Mouse (Mus musculus) retina, postnatal 7 days (tissue): ENCODE results near the gene Eif3k.

Experiments used
- DNase-seq: peaks from one replicate; pipeline ENCODE4 v3.0.0-alpha.2; 2012; ENCODE audit warnings: low read depth, low spot score

Gene Eif3k

GRCm38 (mm10) chr7:28939418-28940183 lies 42.1 kb downstream of the Eif3k start:
- DNase-seq: no peak

- DNase-seq: no peak
Measured at GRCm38 (mm10) chr7:28938654-28939053, 43.0 kb downstream of the Eif3k start.

GRCm38 (mm10) chr7:28936787-28937186 lies 44.9 kb downstream of the Eif3k start:
- DNase-seq: no peak

GRCm38 (mm10) chr7:28933825-28934224 lies 47.8 kb downstream of the Eif3k start:
- DNase-seq: no peak

- DNase-seq: no peak
Measured at GRCm38 (mm10) chr7:28932421-28933041, 49.1 kb downstream of the Eif3k start.

GRCm38 (mm10) chr7:28931695-28932039 lies 50.0 kb downstream of the Eif3k start:
- DNase-seq: no peak

GRCm38 (mm10) chr7:28931032-28931694 lies 50.5 kb downstream of the Eif3k start:
- no peak for DNase-seq

- no peak for DNase-seq
Measured at GRCm38 (mm10) chr7:28930320-28931031, 51.2 kb downstream of the Eif3k start.

GRCm38 (mm10) chr7:28929381-28929780 lies 52.3 kb downstream of the Eif3k start:
- DNase-seq: no peak

- no peak for DNase-seq
Measured at GRCm38 (mm10) chr7:28926172-28926571, 55.5 kb downstream of the Eif3k start.

- DNase-seq: no peak
Measured at GRCm38 (mm10) chr7:28925317-28925716, 56.3 kb downstream of the Eif3k start.

GRCm38 (mm10) chr7:28924802-28925201 lies 56.9 kb downstream of the Eif3k start:
- no peak for DNase-seq

GRCm38 (mm10) chr7:28923865-28924291 lies 57.8 kb downstream of the Eif3k start:
- DNase-seq: no peak

- DNase-seq: no peak
Measured at GRCm38 (mm10) chr7:28922606-28923005, 59.1 kb downstream of the Eif3k start.

- DNase-seq: no peak
Measured at GRCm38 (mm10) chr7:28921722-28922465, 59.8 kb downstream of the Eif3k start.
